Mouse (Mus musculus): ENCODE results near the gene Pcnt. TPM values are rescaled to one million over a fixed set of nuclear protein-coding genes. Genes with fewer than 3 reads are reported as not detected.

The Pcnt gene
- total RNA-seq, 1 experiment: 107 TPM

GRCm38 (mm10) chr10:76351953-76352352, 90.6 kb downstream of the Pcnt start:
- Histone ChIP-seq H3K4me1 (ENCODE audit: control insufficient read depth in 2 of 2, insufficient read depth in 2 of 2, low read length in 2 of 2, poor library complexity in 1 of 2) (no peaks in the 10 kb centered on the region), H3K36me3 (ENCODE audit: control insufficient read depth, insufficient read depth, low read length, poor library complexity, severe bottlenecking) (peaks cover 47% of the 10 kb centered on the region), H3K9me3 (ENCODE audit: control insufficient read depth, insufficient read depth, low read depth, low read length) (no peaks in the 10 kb centered on the region), H3K27ac (ENCODE audit: insufficient read depth, low read depth, low read length, poor library complexity, severe bottlenecking) (no peak overlapping the region), H3K9ac (ENCODE audit: insufficient read depth, low read depth, low read length, poor library complexity, severe bottlenecking) (no peak overlapping the region), H3K4me3 (ENCODE audit: insufficient read depth in 1 of 2, low read depth in 1 of 2, low read length in 2 of 2, poor library complexity in 1 of 2, severe bottlenecking in 1 of 2) (no peak overlapping the region)
- TF ChIP-seq ZC3H11A (IDR thresholded peaks at IDR 0.05; ENCODE audit: borderline replicate concordance, low read depth, low read length) (no peak), ZNF384 (IDR thresholded peaks at IDR 0.05; ENCODE audit: low read depth, low read length) (no peak), HCFC1 (IDR thresholded peaks at IDR 0.05; ENCODE audit: borderline replicate concordance, insufficient read depth, low read length) (no peak), CHD2 (IDR thresholded peaks at IDR 0.05; ENCODE audit: low read depth, low read length) (no peak), MAFK (IDR thresholded peaks at IDR 0.05; ENCODE audit: insufficient read depth, low read depth, low read length) (no peak)
- no peak for DNase-seq (ENCODE audit: low read depth, low spot score)
- in situ Hi-C loops (cut with MboI; ENCODE audit: low sequenced_read_pairs in 2 of 2, unreplicated experiment in 2 of 2): no loop called here

- Histone ChIP-seq H3K9ac (ENCODE audit: insufficient read depth, low read depth, low read length, poor library complexity, severe bottlenecking) (no peak overlapping the region), H3K9me3 (ENCODE audit: control insufficient read depth, insufficient read depth, low read depth, low read length) (no peaks in the 10 kb centered on the region), H3K27ac (ENCODE audit: insufficient read depth, low read depth, low read length, poor library complexity, severe bottlenecking) (no peak overlapping the region), H3K36me3 (ENCODE audit: control insufficient read depth, insufficient read depth, low read length, poor library complexity, severe bottlenecking) (peaks cover 13% of the 10 kb centered on the region), H3K4me3 (ENCODE audit: insufficient read depth in 1 of 2, low read depth in 1 of 2, low read length in 2 of 2, poor library complexity in 1 of 2, severe bottlenecking in 1 of 2) (0 out of 4 replicates have a peak overlapping the region, but pooled peaks of 1 of the 2 experiments have one; percentile 96), H3K4me1 (ENCODE audit: control insufficient read depth in 2 of 2, insufficient read depth in 2 of 2, low read length in 2 of 2, poor library complexity in 1 of 2) (peaks cover 0 to 7% of the 10 kb centered on the region in 2 experiments; a peak in 2 of 4 replicates)
- peak; percentile 80 for DNase-seq (ENCODE audit: low read depth, low spot score)
- in situ Hi-C loops (cut with MboI; ENCODE audit: low sequenced_read_pairs in 2 of 2, unreplicated experiment in 2 of 2): no loop called here
- no peak for TF ChIP-seq ZC3H11A (IDR thresholded peaks at IDR 0.05; ENCODE audit: borderline replicate concordance, low read depth, low read length)
- no peak for TF ChIP-seq CHD2 (IDR thresholded peaks at IDR 0.05; ENCODE audit: low read depth, low read length)
- TF ChIP-seq MAFK (IDR thresholded peaks at IDR 0.05; ENCODE audit: insufficient read depth, low read depth, low read length): no peak
- TF ChIP-seq ZNF384 (IDR thresholded peaks at IDR 0.05; ENCODE audit: low read depth, low read length): no peak
- TF ChIP-seq HCFC1 (IDR thresholded peaks at IDR 0.05; ENCODE audit: borderline replicate concordance, insufficient read depth, low read length): no peak
Measured at GRCm38 (mm10) chr10:76346589-76346988, 96.0 kb downstream of the Pcnt start.

GRCm38 (mm10) chr10:76346043-76346491, 96.5 kb downstream of the Pcnt start:
- no peak for DNase-seq (ENCODE audit: low read depth, low spot score)
- Histone ChIP-seq H3K27ac (ENCODE audit: insufficient read depth, low read depth, low read length, poor library complexity, severe bottlenecking) (no peak overlapping the region), H3K4me1 (ENCODE audit: control insufficient read depth in 2 of 2, insufficient read depth in 2 of 2, low read length in 2 of 2, poor library complexity in 1 of 2) (peaks cover 0 to 7% of the 10 kb centered on the region in 2 experiments; a peak in 2 of 4 replicates), H3K9ac (ENCODE audit: insufficient read depth, low read depth, low read length, poor library complexity, severe bottlenecking) (no peak overlapping the region), H3K36me3 (ENCODE audit: control insufficient read depth, insufficient read depth, low read length, poor library complexity, severe bottlenecking) (peaks cover 10% of the 10 kb centered on the region), H3K4me3 (ENCODE audit: insufficient read depth in 1 of 2, low read depth in 1 of 2, low read length in 2 of 2, poor library complexity in 1 of 2, severe bottlenecking in 1 of 2) (peak overlapping the region in 1 of 2 experiments; percentile 96; a peak in 2 of 4 replicates), H3K9me3 (ENCODE audit: control insufficient read depth, insufficient read depth, low read depth, low read length) (no peaks in the 10 kb centered on the region)
- TF ChIP-seq ZC3H11A (IDR thresholded peaks at IDR 0.05; ENCODE audit: borderline replicate concordance, low read depth, low read length): no peak
- TF ChIP-seq HCFC1 (IDR thresholded peaks at IDR 0.05; ENCODE audit: borderline replicate concordance, insufficient read depth, low read length): no peak
- no peak for TF ChIP-seq ZNF384 (IDR thresholded peaks at IDR 0.05; ENCODE audit: low read depth, low read length)
- no peak for TF ChIP-seq CHD2 (IDR thresholded peaks at IDR 0.05; ENCODE audit: low read depth, low read length)
- no peak for TF ChIP-seq MAFK (IDR thresholded peaks at IDR 0.05; ENCODE audit: insufficient read depth, low read depth, low read length)
- in situ Hi-C loops (cut with MboI; ENCODE audit: low sequenced_read_pairs in 2 of 2, unreplicated experiment in 2 of 2): no loop called here

GRCm38 (mm10) chr10:76345540-76345902, 97.1 kb downstream of the Pcnt start:
- H3K9ac ChIP-seq (ENCODE audit: insufficient read depth, low read depth, low read length, poor library complexity, severe bottlenecking): peak overlapping the region; percentile 72
- H3K9me3 ChIP-seq (ENCODE audit: control insufficient read depth, insufficient read depth, low read depth, low read length): no peaks in the 10 kb centered on the region
- DNase-seq (ENCODE audit: low read depth, low spot score): no peak
- no peak overlapping the region for H3K27ac ChIP-seq (ENCODE audit: insufficient read depth, low read depth, low read length, poor library complexity, severe bottlenecking)
- H3K36me3 ChIP-seq (ENCODE audit: control insufficient read depth, insufficient read depth, low read length, poor library complexity, severe bottlenecking): peaks cover 10% of the 10 kb centered on the region; the same call in 1 of the 2 replicates
- TF ChIP-seq ZC3H11A (IDR thresholded peaks at IDR 0.05; ENCODE audit: borderline replicate concordance, low read depth, low read length): no peak
- no peak for TF ChIP-seq HCFC1 (IDR thresholded peaks at IDR 0.05; ENCODE audit: borderline replicate concordance, insufficient read depth, low read length)
- no peak for TF ChIP-seq MAFK (IDR thresholded peaks at IDR 0.05; ENCODE audit: insufficient read depth, low read depth, low read length)
- TF ChIP-seq CHD2 (IDR thresholded peaks at IDR 0.05; ENCODE audit: low read depth, low read length): no peak
- TF ChIP-seq ZNF384 (IDR thresholded peaks at IDR 0.05; ENCODE audit: low read depth, low read length): no peak
- peak overlapping the region; percentile 88 to 96 for H3K4me3 ChIP-seq (ENCODE audit: insufficient read depth in 1 of 2, low read depth in 1 of 2, low read length in 2 of 2, poor library complexity in 1 of 2, severe bottlenecking in 1 of 2)
- in situ Hi-C loops (cut with MboI; ENCODE audit: low sequenced_read_pairs in 2 of 2, unreplicated experiment in 2 of 2): no loop called here
- peaks cover 0 to 7% of the 10 kb centered on the region in 2 experiments; a peak in 2 of 4 replicates for H3K4me1 ChIP-seq (ENCODE audit: control insufficient read depth in 2 of 2, insufficient read depth in 2 of 2, low read length in 2 of 2, poor library complexity in 1 of 2)

All from ES-E14 (cell line).